Mouse (Mus musculus): ENCODE data around the gene Ank3.
"Not testable (repeated sequence)": the region's sequence is repeated elsewhere in the genome, so short reads cannot be mapped to it uniquely, and the experiment has no call there.

Ank3 gene

DNA sequence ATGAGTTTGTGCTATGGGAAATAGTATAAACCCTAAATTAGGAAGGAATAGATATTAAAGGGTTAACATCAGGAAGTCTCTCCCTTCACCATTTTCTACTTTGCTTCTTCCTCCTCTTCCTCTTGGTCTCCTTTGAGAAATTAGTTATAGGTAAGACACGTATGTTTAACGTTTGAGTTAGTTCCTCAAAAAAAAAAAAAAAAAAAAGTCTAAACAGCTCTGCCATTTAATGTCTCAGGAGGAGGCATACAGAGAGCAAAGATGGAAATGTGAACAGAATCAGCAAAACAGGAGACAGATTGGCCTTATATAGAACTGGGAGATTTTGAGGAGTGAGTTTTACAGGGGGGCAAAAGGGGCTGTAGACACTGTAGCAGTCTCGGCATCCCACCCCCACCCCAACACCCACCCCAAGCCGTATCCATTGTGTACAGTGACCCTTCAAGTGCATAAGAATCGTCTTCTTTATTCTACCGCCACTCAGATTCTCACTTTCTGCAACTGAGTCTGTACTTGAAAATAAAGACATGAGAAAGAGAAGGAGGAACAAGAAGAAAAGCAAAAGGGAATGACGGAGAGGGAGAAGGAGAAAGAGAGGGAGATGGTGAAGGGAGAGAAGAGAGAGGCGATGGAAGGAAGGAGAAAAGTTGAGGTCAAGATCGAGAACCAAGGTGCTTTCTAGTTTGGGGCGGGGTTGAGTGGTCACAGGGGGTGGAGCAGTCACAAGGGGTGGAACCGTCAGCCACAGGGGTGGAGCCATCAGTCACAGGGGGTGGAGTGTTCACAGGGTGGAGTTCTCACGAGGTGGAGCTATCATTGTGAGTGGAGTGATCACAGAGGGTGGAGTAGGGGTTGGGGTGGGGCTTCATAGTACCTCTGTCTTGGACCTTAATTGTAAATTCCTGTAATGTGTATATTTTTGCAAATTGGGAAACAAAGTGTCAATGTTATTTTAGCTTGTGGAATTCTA lies 509.5 kb downstream of the Ank3 start:
- no peak for DNase-seq (ENCODE audit: low read depth, low spot score)
- H3K27me3 ChIP-seq (ENCODE audit: control insufficient read depth, insufficient read depth, low read length, poor library complexity, severe bottlenecking) = no peaks in the 10 kb centered on the region
- no peaks in the 10 kb centered on the region for H3K36me3 ChIP-seq (ENCODE audit: control insufficient read depth, insufficient read depth, low read length, poor library complexity, severe bottlenecking)

DNA sequence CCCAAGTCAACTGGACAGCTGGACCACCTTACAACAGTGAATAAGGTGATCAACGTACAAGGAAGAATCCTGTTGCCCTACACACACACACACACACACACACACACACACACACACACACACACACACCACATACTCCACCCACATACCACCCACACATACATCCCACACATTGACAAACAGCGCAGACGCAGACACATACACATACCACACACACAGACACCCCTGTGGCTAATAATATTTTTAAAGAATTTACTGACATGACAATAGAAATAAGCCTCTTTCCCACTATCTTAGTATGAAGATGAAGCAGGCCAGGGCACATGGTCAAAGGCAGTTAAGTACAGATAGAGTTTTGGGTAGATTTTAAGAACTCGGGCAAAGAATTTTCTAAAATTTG lies 511.3 kb downstream of the Ank3 start:
- H3K36me3 ChIP-seq (ENCODE audit: control insufficient read depth, insufficient read depth, low read length, poor library complexity, severe bottlenecking) = no peaks in the 10 kb centered on the region
- DNase-seq (ENCODE audit: low read depth, low spot score) = no peak
- no peaks in the 10 kb centered on the region for H3K27me3 ChIP-seq (ENCODE audit: control insufficient read depth, insufficient read depth, low read length, poor library complexity, severe bottlenecking)

DNA sequence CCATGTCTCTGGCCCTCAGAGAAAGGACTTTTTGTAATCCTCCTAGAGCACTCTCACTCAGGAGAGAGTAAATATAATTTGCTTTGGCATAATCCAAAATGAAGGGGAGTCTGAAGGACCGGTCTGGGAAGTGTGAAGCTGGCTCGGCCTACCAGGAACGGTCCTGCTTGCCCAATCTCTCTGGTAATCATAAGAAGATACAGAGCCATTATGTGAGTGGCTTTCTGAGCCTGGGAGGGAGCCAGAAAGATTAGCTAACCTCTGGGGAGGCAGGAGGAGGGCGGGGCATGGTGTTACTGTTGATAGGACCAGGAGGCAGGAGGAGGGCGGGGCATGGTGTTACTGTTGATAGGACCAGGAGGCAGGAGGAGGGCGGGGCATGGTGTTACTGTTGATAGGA lies 511.7 kb downstream of the Ank3 start:
- not testable (repeated sequence) for H3K27me3 ChIP-seq (ENCODE audit: control insufficient read depth, insufficient read depth, low read length, poor library complexity, severe bottlenecking); H3K36me3 ChIP-seq (ENCODE audit: control insufficient read depth, insufficient read depth, low read length, poor library complexity, severe bottlenecking); DNase-seq (ENCODE audit: low read depth, low spot score)

DNA sequence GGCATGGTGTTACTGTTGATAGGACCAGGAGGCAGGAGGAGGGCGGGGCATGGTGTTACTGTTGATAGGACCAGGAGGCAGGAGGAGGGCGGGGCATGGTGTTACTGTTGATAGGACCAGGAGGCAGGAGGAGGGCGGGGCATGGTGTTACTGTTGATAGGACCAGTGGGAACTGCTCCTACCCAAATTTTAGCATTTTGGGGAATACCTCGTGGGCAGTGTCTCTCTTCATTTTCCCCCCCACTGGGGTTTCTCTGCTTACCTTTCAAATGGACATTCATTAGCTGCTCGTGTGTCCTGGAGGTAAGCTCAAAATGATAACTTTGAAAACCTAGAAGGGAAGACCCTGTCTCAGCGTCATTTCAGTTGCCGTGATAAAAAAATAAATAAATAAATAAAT lies 512.2 kb downstream of the Ank3 start:
- not testable (repeated sequence) for H3K27me3 ChIP-seq (ENCODE audit: control insufficient read depth, insufficient read depth, low read length, poor library complexity, severe bottlenecking); H3K36me3 ChIP-seq (ENCODE audit: control insufficient read depth, insufficient read depth, low read length, poor library complexity, severe bottlenecking); DNase-seq (ENCODE audit: low read depth, low spot score)

DNA sequence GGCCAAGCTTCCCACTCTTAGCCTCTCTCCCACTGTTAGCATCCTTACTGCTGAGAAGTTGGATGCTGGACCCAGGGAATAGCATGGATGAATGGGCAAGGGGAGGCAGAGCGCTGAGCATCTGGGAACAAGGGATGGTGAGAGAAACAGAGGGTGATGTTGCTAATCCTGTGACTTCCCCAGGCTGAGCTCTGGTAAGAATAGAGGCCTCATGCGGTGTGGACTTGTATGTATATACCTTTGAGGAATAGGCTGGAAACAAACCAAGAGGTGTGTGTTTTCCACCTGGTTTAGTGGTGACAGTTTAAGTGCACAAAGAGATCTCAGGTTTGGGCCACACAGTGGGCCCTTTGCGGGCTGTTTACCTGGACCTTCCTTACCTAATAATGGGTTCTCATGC lies 517.0 kb downstream of the Ank3 start:
- no peak for DNase-seq (ENCODE audit: low read depth, low spot score)
- H3K36me3 ChIP-seq (ENCODE audit: control insufficient read depth, insufficient read depth, low read length, poor library complexity, severe bottlenecking) = no peaks in the 10 kb centered on the region

DNA sequence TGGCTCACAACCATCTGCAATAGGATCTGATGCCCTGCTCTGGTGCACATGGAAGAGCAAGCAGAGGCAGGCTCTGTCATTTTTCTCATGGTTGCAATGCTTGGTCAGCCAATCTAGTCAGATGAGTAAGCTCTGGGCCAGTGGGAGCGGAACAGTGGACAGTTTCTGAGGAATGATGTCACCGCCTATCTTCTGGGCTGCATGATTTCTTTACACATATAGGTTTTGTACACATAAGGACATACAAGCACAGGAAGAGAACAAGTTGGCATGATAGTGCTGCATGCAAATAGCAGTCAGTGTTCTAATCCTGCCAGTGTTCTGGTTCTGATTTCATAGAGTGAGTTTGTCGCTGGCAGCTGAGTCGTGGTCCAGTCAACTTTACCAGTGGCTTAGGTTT lies 517.6 kb downstream of the Ank3 start:
- Histone ChIP-seq H3K36me3 (ENCODE audit: control insufficient read depth, insufficient read depth, low read length, poor library complexity, severe bottlenecking) (no peaks in the 10 kb centered on the region), H3K27me3 (ENCODE audit: control insufficient read depth, insufficient read depth, low read length, poor library complexity, severe bottlenecking) (no peaks in the 10 kb centered on the region)
- no peak for DNase-seq (ENCODE audit: low read depth, low spot score)

More for the DNA sequence above, 517.0 kb downstream of the Ank3 start:
- H3K27me3 ChIP-seq (ENCODE audit: control insufficient read depth, insufficient read depth, low read length, poor library complexity, severe bottlenecking) = no peaks in the 10 kb centered on the region

DNA sequence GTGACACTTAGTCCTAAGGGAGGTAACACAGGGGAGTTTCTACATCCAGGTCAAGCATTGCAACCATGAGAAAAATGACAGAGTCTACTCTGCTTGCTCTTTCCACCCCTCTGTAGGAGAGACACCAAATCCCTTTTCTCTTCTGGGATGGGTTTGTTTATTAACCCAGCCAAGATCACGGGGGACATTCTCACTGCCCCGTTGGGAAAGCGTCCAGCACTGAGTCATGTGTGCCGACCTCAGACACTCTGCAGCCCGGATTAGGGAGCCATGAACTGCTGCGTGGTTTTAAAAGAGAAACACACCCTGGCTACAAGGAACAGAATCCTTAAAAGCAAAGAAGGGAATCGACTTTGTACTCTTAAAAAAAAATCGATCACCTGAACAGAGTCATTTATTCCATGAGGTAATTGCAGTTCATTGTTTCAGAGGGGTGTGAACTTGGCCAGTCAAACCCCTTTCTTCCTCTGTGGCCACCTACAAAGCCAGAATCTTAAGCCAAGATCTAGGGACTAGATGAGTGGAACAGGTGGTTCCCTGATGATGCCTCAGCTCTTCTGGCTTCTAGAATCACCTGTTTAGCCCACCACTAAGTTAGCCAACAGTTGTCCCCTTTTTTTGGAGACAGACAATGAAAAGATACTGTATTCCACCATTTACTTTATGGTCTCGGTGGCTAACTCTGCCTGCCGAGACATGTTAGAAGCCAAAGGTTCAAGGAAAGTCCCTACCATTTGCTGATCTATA lies 518.3 kb downstream of the Ank3 start:
- H3K27me3 ChIP-seq (ENCODE audit: control insufficient read depth, insufficient read depth, low read length, poor library complexity, severe bottlenecking) = no peaks in the 10 kb centered on the region
- no peak for DNase-seq (ENCODE audit: low read depth, low spot score)

DNA sequence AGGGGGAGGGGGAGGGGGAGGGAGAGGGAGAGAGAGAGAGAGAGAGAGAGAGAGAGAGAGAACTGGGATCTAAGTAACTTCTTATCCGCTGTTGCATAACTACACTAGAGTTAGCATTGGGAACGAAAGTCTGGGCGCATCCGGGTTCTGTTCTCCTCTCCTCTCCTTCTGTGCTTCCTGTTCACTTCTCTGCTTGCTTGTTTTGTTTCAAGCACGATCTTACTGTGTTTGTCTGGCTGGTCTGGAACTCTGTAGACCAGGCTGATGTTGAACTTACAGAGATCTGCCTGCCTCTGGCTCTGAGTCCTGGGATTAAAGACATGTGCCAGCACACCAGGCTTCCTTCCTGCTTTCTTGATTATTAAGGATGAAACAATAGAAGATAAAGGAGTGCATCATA lies 519.1 kb downstream of the Ank3 start:
- Histone ChIP-seq H3K27me3 (ENCODE audit: control insufficient read depth, insufficient read depth, low read length, poor library complexity, severe bottlenecking) (no peaks in the 10 kb centered on the region), H3K36me3 (ENCODE audit: control insufficient read depth, insufficient read depth, low read length, poor library complexity, severe bottlenecking) (no peaks in the 10 kb centered on the region)
- no peak for DNase-seq (ENCODE audit: low read depth, low spot score)

More for the DNA sequence above, 518.3 kb downstream of the Ank3 start:
- H3K36me3 ChIP-seq (ENCODE audit: control insufficient read depth, insufficient read depth, low read length, poor library complexity, severe bottlenecking) = no peaks in the 10 kb centered on the region

DNA sequence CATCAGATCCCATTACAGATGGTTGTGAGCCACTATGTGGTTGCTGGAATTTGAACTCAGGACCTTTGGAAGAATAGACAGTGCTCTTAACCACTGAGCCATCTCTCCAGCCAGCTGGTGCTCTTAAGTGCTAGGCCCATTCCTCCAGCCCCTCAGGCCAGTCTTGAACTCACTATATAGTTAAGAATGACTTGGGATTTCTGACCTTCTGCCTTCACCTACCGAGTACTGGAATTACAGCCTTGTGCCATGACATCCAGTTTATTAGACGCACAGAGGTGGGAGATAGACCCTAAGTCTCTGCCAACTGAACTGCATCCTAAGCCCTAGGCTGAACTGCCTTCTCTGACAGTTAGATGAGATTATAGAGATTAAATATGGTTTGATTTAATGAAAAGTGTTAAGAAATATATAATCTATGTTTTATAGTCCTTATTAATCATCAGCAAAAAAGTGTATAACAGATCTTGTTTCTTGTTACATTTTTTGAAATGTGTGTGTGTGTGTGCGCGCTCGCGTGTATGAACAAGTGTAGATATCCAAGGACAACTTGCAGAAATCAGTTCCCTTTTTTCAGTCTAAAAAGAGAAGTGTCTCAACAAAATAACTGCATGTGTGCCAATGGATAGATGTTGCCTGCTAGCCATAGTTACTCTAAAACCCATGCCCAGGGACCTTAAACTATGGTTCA lies 520.0 kb downstream of the Ank3 start:
- Histone ChIP-seq H3K27me3 (ENCODE audit: control insufficient read depth, insufficient read depth, low read length, poor library complexity, severe bottlenecking) (no peaks in the 10 kb centered on the region), H3K36me3 (ENCODE audit: control insufficient read depth, insufficient read depth, low read length, poor library complexity, severe bottlenecking) (no peaks in the 10 kb centered on the region)
- no peak for DNase-seq (ENCODE audit: low read depth, low spot score)

DNA sequence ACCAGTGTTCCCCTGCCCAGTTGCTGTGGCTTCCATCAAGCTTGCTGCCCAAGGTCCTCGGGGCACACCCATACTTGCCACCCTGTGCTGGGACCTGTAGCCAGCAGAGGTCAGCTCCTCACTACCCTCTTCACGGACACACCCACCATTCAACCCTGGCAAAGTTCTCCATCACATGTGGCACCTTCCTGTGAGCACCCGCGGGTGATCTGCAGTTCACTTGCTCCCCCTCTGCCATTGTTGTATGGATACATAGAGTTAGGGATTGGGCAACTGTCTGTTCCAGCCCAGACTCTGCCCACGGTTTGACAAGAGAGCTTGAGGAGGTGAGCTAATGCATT lies 520.5 kb downstream of the Ank3 start:
- no peaks in the 10 kb centered on the region for H3K36me3 ChIP-seq (ENCODE audit: control insufficient read depth, insufficient read depth, low read length, poor library complexity, severe bottlenecking)
- DNase-seq (ENCODE audit: low read depth, low spot score) = no peak
- no peaks in the 10 kb centered on the region for H3K27me3 ChIP-seq (ENCODE audit: control insufficient read depth, insufficient read depth, low read length, poor library complexity, severe bottlenecking)

DNA sequence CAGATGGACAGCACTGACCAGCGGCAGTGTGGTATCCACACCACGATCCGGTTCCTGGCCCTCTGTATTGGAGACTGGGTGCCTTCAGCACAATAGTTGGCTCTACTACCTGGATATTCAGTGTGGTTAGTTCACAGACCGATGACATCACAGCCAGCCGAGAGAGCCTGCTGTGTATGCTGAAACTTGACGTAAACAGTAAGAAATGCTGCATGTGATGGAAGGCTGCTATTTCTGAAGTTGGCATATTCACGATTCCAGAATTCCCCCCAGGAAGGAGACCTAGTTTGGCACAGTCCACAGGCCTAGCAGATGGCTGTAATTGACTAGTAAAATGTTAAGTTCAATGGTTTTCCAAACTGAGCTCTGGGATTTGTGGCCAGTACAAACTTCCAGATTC lies 521.2 kb downstream of the Ank3 start:
- DNase-seq (ENCODE audit: low read depth, low spot score) = no peak
- H3K36me3 ChIP-seq (ENCODE audit: control insufficient read depth, insufficient read depth, low read length, poor library complexity, severe bottlenecking) = no peaks in the 10 kb centered on the region
- no peaks in the 10 kb centered on the region for H3K27me3 ChIP-seq (ENCODE audit: control insufficient read depth, insufficient read depth, low read length, poor library complexity, severe bottlenecking)

DNA sequence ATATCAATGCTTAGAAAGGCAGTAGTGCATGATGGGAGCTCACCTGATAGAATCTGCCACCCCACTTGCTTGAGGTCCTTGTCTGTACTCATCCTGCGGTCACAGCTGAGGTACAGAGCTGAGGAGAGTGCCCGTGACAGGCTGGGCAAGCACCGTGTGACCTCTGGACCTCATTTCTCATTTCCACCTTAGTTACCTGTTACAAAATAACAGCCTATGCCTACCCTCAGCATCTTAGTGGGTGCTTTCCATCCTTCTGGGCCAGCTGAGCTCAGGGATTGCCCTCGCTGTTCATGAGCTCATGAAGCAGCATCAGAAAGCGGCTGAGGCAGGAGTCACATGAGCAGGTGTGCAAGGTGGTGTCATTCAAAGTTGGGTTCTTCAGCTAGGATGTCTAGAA lies 523.5 kb downstream of the Ank3 start:
- no peak for DNase-seq (ENCODE audit: low read depth, low spot score)
- no peaks in the 10 kb centered on the region for H3K36me3 ChIP-seq (ENCODE audit: control insufficient read depth, insufficient read depth, low read length, poor library complexity, severe bottlenecking)
- H3K27me3 ChIP-seq (ENCODE audit: control insufficient read depth, insufficient read depth, low read length, poor library complexity, severe bottlenecking) = no peaks in the 10 kb centered on the region

DNA sequence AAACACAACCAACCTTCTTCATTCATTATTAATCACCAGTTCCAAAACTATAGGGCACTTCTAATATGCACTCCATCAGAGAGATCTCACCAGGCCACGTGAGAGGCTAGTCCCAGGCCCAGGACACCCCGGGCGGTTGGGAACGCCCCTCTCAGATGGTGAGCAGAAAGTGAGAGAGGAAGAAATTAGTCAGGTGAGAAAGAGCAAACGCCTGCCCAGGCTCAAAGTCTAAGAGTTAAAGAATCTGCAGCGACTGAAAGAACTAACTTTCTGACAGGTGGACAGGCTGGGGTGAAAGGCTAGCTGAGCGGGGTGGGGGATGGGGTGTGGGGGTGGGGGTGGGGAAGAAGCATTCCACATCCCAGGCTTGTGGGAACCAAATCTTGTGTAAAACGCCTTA lies 525.2 kb downstream of the Ank3 start:
- Histone ChIP-seq H3K36me3 (ENCODE audit: control insufficient read depth, insufficient read depth, low read length, poor library complexity, severe bottlenecking) (no peaks in the 10 kb centered on the region), H3K27me3 (ENCODE audit: control insufficient read depth, insufficient read depth, low read length, poor library complexity, severe bottlenecking) (no peaks in the 10 kb centered on the region)
- no peak for DNase-seq (ENCODE audit: low read depth, low spot score)

DNA sequence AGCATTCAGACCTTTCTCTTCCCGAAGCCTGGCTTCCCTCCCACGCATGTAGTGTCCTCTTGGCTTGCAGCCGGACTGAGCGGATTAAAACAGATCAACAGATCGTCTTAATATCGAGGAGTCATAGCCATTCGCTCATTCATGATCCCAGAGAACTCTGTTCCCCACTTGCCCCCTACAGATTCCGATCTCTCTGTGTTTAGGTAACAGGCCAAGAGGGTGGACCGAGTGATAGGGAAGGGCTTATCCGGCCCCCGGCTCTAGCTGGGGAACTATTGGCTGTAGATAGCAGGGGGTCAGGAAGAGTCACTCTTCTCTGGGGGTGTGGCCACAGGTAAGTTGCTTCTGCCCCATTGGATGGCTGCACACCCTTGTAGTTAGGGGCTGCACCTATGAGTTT lies 525.7 kb downstream of the Ank3 start:
- DNase-seq (ENCODE audit: low read depth, low spot score) = no peak
- Histone ChIP-seq H3K27me3 (ENCODE audit: control insufficient read depth, insufficient read depth, low read length, poor library complexity, severe bottlenecking) (no peaks in the 10 kb centered on the region), H3K36me3 (ENCODE audit: control insufficient read depth, insufficient read depth, low read length, poor library complexity, severe bottlenecking) (no peaks in the 10 kb centered on the region)

DNA sequence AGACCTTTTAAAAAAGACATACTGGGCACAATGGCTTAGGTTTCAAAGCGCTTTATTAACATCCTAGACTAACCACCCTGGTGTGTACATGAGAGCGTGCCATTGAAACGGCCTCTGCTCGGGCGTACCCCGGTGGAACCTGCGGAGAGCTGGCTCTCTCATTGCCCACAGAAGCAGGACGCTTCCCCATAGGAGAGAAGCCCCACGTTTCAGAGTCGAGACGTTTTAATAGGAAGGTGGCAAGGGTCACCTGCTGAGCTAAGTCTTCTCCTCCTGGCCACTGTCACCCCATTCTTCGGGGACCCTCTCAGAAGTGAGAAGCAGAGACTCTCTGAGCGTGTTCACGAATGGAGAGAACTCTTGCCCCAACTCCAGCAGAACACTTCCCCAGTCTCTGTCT lies 526.3 kb downstream of the Ank3 start:
- no peaks in the 10 kb centered on the region for H3K27me3 ChIP-seq (ENCODE audit: control insufficient read depth, insufficient read depth, low read length, poor library complexity, severe bottlenecking)
- DNase-seq (ENCODE audit: low read depth, low spot score) = no peak
- H3K36me3 ChIP-seq (ENCODE audit: control insufficient read depth, insufficient read depth, low read length, poor library complexity, severe bottlenecking) = no peaks in the 10 kb centered on the region

Data from splenic B cell, adult 2 months (primary cell).